Mouse (Mus musculus) CH12.LX (cell line): ENCODE measurements around the gene Hnrnpa2b1.

Experiments
- MAFK ChIP-seq: IDR thresholded peaks from 2 replicates; pipeline ENCODE4 v1.6.1; 2011; ENCODE audit warnings: low read length, improper control_type of control experiment; ENCODE audit not compliant: insufficient replicate concordance
- TCF12 ChIP-seq: IDR thresholded peaks from 2 replicates; pipeline ENCODE4 v1.6.1; 2014; ENCODE audit warnings: low read depth, mild to moderate bottlenecking, inconsistent platforms, low read length, improper control_type of control experiment
- USF2 ChIP-seq: conservative IDR thresholded peaks from 2 replicates; pipeline ENCODE4 v1.6.1; 2011; ENCODE audit warnings: low read depth, low read length, improper control_type of control experiment
- ZKSCAN1 ChIP-seq: IDR thresholded peaks from 2 replicates; pipeline ENCODE4 v1.6.1; 2012; ENCODE audit warnings: low read depth, inconsistent platforms, low read length, improper control_type of control experiment, borderline replicate concordance

GRCm38 (mm10) chr6:51459313-51460020 is 10.2 kb downstream of the Hnrnpa2b1 start:
- TF ChIP-seq USF2, result no peak
- no peak for TF ChIP-seq MAFK
- no peak for TF ChIP-seq TCF12
- no peak for TF ChIP-seq ZKSCAN1
